Mouse (Mus musculus) Muller cell, postnatal 12 days (primary cell): ENCODE measurements around the gene Mfap2.

Experiments used
- DNase-seq: peaks from one replicate; pipeline ENCODE4 v3.0.0-alpha.2; 2015; ENCODE audit errors: inconsistent ontology term

The Mfap2 gene

DNA sequence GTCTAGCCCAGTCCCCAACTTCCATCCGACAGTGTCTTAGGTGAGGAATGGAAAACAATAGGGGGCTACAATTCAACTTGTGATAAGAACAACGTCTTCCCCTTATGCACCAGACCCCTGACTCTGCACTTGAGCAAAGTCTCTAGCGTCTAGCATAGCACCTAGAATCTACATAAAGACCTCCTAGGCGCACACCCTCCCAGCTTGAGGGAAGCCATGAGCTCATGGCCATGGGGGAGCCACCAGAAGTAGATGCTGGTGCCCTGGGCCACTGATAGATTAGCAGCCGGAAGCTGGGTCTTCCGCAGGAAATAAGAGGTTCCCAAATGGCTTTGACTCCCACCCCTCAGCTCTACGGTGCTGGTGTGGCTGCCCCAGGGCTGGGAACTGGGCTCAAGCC lies 22.7 kb upstream of the Mfap2 start:
- DNase-seq, result no peak

DNA sequence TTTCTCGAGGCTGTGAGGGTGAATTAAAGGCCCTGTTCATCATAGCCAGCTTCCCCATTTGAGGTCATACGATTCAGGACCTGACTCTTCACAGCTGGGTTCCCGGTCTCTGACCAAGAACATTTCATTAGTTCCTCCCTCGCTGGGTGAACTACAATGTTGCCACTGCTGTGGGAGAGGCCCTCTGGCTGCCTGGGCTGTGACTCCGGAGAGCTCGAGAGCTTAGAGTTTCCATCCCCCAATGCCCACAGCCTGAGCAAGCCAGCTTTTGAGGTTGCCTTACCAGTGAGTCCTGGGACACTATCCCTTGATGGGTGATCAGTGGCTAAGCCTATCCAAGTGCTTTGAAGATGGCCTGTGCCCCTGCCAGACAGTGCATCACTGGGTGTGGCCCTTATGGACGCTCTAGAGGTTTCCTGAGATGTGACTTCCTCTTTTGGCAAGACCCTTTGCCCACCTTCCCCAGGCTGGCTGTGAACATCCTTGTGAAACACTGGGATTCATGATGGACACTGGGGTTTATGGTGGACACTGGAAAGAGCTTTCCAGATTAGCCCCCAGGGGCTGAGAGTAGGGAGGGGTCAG lies 21.4 kb upstream of the Mfap2 start:
- no peak for DNase-seq

GRCm38 (mm10) chr4:140989447-140989846 lies 20.8 kb upstream of the Mfap2 start:
- DNase-seq, result no peak

GRCm38 (mm10) chr4:140992215-140992614 lies 18.0 kb upstream of the Mfap2 start:
- no peak for DNase-seq

DNA sequence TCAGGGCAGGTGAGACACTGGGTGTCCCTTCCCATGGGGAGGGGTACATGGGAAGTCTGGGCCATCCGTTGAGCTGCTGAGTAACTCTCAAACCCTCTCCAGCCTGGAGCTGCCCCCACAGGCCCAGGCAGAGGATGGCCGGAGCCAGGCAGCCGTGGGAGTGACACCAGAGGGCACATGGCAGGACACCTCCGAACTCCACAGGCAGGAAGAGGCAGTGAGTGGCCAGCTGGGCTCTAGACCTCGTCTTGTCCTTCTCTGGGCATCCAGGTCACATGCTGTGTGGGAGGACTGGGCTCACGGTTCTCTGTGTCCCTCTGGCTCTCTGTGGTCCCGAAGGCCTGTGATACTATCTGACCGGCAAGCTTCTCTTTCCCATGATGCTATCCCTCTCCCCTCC lies 16.4 kb upstream of the Mfap2 start:
- DNase-seq, result no peak

- no peak for DNase-seq
Measured at GRCm38 (mm10) chr4:140995811-140996210, 14.4 kb upstream of the Mfap2 start.

DNA sequence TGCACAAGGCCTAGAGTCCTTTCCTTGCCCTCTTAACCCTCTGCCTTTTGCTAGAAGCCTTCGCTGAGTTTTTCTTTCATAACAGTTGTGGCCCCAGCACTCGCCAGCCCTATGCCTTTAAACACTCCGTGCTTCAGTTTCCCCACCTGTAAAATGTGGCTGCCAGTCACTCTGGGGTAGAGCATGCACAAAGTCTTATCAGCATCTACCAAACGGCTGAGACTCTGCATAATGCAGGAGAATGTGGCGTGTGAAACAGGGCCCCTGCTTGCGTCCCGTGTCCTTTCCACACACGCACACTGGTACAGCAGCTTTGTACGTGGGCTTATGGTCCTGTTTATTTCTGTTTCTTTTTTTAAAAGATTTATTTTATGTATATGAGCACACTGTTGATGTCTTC lies 13.4 kb upstream of the Mfap2 start:
- no peak for DNase-seq

DNA sequence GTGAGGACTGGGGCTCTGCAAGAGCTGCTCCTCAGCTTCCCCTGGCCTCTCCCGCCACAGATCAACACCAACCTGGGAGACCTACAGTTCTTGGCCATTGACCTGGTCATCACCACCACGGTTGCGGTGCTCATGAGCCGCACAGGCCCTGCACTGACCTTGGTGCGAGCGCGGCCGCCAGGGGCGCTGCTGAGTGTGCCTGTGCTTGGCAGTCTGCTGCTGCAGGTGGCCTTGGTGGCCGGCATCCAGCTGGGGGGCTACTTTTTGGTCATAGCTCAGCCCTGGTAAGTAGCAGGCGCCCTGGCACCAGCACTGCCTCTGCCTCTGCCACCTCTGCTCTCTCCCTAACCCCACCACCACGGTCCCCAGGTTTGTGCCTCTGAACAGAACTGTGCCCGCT lies 4.2 kb upstream of the Mfap2 start:
- no peak for DNase-seq

- DNase-seq, result peak; percentile 84
Measured at GRCm38 (mm10) chr4:141008028-141008427, 2.2 kb upstream of the Mfap2 start.

GRCm38 (mm10) chr4:141010526-141010925 lies 308 bp downstream of the Mfap2 start:
- DNase-seq, result peak; percentile 36

DNA sequence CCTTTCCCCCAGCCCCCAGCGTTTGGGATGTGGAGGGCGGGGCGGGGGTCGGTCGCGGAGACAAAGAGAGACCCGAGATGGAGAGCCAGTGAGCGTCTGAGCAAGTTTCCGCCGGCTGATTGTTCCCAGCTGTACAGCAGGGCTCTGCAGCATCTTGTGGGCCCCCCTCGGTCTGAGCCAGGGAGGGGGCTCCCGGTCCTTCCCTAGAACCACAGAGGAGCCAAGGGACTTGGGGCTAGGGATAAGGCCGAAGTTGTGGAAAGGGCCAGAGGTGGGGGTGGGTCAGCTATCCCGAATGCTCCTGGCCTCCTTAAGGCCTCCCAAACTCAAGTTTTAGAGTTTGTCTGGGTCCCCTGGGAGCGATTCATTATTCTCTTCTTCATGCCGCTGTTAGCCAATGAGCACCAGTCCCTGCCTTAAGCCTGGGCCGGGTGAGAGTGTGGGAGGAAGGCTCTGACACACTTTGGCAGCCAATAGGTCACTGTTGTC lies 767 bp downstream of the Mfap2 start:
- peak; percentile 49 for DNase-seq

DNA sequence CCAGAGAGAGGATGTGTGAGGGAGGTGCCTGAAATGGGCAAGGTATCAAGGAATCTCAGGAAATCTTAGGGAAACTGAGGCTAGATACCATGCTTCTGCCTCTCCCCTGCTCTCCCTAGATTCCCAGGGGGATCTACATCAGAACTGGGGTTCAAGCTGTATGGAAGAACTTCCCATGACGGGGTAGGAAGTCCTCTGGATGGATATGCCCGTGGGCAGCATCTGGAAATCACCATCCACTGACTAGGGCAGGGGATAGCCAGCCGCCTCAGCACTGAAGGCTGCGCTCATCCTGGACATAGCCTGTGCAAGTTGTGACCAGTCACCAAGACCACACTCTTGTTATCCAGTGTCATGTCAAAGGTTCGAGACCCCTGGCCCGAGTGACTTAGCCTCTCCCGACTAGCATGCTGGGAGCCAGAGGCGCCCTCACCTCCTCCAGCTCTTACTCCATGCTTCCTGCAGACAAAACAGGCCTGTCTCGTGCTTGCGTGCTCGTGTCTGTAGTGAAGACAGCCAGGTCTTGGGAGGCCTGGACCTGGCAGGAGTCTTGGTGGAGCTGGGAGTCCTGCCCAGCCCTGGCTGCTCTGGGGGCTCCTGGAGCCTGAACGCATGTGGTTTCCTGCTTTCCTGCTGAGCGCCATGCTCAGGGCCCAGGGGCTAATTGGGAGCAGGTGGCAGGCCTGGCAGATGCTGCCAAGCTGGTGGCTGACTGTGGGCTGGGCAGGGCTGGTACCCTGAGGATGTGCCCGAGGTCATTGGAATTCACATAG lies 1.5 kb downstream of the Mfap2 start:
- DNase-seq, result peak; percentile 89

GRCm38 (mm10) chr4:141012558-141012957 lies 2.3 kb downstream of the Mfap2 start:
- peak; percentile 54 for DNase-seq

DNA sequence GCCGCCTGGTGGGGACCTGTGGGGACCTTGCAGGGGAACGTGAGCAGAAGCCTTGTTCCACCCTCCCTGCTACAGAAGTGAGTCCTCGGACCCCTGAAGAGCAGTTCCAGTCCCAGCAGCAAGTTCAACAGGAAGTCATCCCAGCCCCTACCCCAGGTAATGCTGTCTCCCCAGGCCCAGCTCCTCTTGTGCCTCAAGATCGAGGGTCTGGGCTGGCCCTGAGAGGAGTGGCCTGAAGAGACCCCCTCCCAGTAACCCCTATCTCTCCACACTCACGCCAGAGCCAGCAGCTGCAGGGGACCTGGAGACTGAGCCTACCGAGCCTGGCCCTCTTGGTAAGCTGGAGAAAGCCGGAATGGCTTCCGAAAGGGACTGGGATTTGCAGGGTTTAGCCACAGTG lies 3.9 kb downstream of the Mfap2 start:
- no peak for DNase-seq

DNA sequence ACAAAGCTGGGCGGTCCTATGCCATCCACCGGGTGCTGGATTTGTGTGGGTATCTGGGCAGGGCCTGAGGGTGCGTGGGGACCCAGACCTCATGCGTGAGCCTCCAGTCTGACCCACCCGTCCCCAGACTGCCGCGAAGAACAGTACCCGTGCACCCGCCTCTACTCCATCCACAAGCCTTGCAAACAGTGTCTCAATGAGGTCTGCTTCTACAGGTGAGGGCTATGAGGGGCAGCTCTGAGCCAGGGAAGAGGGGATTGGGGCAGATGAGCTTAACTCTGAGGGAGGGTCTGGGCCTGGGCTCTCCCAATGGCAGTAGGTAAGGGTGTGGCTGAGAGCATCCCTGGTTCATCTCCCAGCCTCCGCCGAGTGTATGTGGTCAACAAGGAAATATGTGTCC lies 4.6 kb downstream of the Mfap2 start:
- no peak for DNase-seq

- no peak for DNase-seq
Measured at GRCm38 (mm10) chr4:141015356-141015755, 5.1 kb downstream of the Mfap2 start.

GRCm38 (mm10) chr4:141016311-141016710 lies 6.1 kb downstream of the Mfap2 start:
- DNase-seq, result peak; percentile 29

GRCm38 (mm10) chr4:141017657-141018436 lies 7.6 kb downstream of the Mfap2 start:
- DNase-seq, result no peak

- no peak for DNase-seq
Measured at GRCm38 (mm10) chr4:141020220-141020619, 10.0 kb downstream of the Mfap2 start.

- peak; percentile 78 for DNase-seq
Measured at GRCm38 (mm10) chr4:141020811-141021613, 10.8 kb downstream of the Mfap2 start.

GRCm38 (mm10) chr4:141021614-141021929 lies 11.4 kb downstream of the Mfap2 start:
- DNase-seq, result no peak

- no peak for DNase-seq
Measured at GRCm38 (mm10) chr4:141024052-141024451, 13.8 kb downstream of the Mfap2 start.
